Comparison of ENCODE assay signal across 14 mouse cellular contexts in the genomic region with DNA sequence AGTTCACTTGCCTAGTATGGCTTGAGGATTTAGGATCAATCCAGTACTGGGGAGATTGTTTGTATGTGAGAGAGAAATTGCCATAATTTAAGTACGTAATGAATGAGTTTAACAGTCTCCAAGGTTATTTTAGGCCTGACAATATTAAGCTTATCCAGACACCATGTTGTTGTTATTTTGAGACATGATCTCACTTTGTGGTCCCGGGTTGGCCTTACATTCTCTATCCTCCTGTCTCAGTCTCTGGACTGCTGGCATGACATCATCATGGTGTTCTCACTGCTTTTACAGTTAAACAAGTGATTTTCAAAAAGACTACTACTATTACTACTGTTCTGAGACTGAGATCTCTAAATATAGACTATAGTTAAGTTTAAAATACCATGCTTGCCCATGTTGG.
"Had no signal": no experiment of that assay in that cellular context is flagged by ENCODE, and none has a peak within 500 bp of the region (broad histone marks: within the 10 kb centered on the region; RNA-seq: fewer than 3 reads in every experiment).

No protein-coding gene starts in this region.

- H3K27ac ChIP-seq: left cerebral cortex, adult 2 months; limb, embryonic 10.5 days; liver, embryonic 15.5 days; midbrain, embryonic 10.5 days; neural tube, embryonic 12.5 days; stomach, embryonic 15.5 days had no signal

- H3K27me3 ChIP-seq: liver, embryonic 15.5 days; neural tube, embryonic 12.5 days; stomach, embryonic 15.5 days had no signal

- H3K4me3 ChIP-seq: left cerebral cortex, adult 2 months; limb, embryonic 10.5 days; liver, embryonic 15.5 days; midbrain, embryonic 10.5 days; neural tube, embryonic 12.5 days; stomach, embryonic 15.5 days had no signal

- H3K4me2 ChIP-seq: liver, embryonic 11.5 days; liver, embryonic 15.5 days; neural tube, embryonic 12.5 days; stomach, embryonic 15.5 days had no signal

- ATAC-seq: lung, postnatal 0 days had no signal

- H3K9ac ChIP-seq: liver, embryonic 15.5 days; neural tube, embryonic 12.5 days; stomach, embryonic 15.5 days had no signal

- H3K9me3 ChIP-seq: limb, embryonic 10.5 days; liver, embryonic 15.5 days; midbrain, embryonic 10.5 days; neural tube, embryonic 12.5 days; stomach, embryonic 15.5 days had no signal

- H3K4me1 ChIP-seq: limb, embryonic 10.5 days; liver, embryonic 15.5 days; midbrain, embryonic 10.5 days; neural tube, embryonic 12.5 days; stomach, embryonic 15.5 days had no signal

- DNase-seq: kidney, postnatal 25 days; lung, adult 2 months; lung, postnatal 4 days; midbrain, embryonic 14.5 days; thymus, adult 2 months; thymus, postnatal 25 days had no signal
